Mouse (Mus musculus) olfactory bulb, adult 2 months (tissue): ENCODE measurements around the gene Pilrb2.

Experiments used
- CTCF ChIP-seq: fragments of 200-500 bp; IDR thresholded peaks from 2 replicates; pipeline ENCODE4 v1.5.1; 2012; ENCODE audit warnings: low read depth, mild to moderate bottlenecking, low read length, moderate library complexity; ENCODE audit not compliant: insufficient read depth
- POLR2A ChIP-seq: fragments of 200-500 bp; IDR thresholded peaks from 2 replicates; pipeline ENCODE4 v1.6.1; 2012; ENCODE audit warnings: mild to moderate bottlenecking, low read depth, low read length, moderate library complexity; ENCODE audit not compliant: insufficient read depth

- no peak for TF ChIP-seq CTCF
- no peak for TF ChIP-seq POLR2A
Measured at GRCm38 (mm10) chr5:137826421-137826820, 45.2 kb downstream of the Pilrb2 start.
